Mouse (Mus musculus) spleen, postnatal 36 days (tissue): ENCODE data around the gene Hist1h4h.

Experiments
- DNase-seq, 2 experiments: peaks; one replicate each; pipeline ENCODE4 v3.0.0; 2022; ENCODE audit warnings: low spot score in 2 of 2, mixed read lengths in 1 of 2

Gene Hist1h4h

DNA sequence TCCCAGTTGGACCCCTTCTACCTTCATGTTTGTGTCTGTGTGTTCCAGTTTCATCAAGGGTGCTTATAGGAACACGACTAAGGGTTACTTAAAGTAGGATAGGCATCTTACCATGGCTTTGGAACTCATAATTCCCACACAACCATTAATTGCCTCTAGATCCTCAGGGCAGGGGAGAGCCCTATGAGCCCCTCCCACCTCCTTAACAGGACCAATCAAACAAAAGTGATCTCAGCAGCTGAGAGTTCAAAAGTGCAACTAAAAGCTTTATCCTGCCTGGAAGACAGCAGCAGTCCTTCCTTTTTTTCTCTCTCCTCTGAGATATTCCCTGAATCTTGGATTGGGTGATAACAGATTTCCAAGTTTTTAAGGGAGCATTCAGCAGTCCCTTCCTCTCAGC is 20.7 kb upstream of the Hist1h4h start:
- DNase-seq: no peak

GRCm38 (mm10) chr13:23513517-23513916 is 17.3 kb upstream of the Hist1h4h start:
- no peak for DNase-seq

DNA sequence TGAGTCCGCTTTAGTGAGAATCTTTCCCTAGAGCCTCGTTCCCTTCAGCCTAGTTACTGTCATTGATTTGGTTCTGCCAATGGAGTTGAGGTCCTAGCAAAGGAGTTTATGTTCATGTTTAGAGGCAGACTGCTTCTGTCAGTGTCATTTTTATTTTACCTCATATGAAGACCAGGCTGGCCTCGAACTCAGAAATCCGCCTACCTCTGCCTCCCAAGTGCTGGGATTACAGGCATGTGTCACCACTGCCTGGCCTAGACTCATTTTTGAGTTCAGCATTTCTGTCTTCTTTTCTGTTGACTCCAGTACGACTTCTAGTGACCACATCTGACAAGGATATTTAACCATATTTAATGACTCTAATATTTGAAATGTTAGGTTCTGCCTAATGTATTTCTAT is 15.6 kb upstream of the Hist1h4h start:
- no peak for DNase-seq

- no peak for DNase-seq
Observed at GRCm38 (mm10) chr13:23515826-23516620, 14.8 kb upstream of the Hist1h4h start.

DNA sequence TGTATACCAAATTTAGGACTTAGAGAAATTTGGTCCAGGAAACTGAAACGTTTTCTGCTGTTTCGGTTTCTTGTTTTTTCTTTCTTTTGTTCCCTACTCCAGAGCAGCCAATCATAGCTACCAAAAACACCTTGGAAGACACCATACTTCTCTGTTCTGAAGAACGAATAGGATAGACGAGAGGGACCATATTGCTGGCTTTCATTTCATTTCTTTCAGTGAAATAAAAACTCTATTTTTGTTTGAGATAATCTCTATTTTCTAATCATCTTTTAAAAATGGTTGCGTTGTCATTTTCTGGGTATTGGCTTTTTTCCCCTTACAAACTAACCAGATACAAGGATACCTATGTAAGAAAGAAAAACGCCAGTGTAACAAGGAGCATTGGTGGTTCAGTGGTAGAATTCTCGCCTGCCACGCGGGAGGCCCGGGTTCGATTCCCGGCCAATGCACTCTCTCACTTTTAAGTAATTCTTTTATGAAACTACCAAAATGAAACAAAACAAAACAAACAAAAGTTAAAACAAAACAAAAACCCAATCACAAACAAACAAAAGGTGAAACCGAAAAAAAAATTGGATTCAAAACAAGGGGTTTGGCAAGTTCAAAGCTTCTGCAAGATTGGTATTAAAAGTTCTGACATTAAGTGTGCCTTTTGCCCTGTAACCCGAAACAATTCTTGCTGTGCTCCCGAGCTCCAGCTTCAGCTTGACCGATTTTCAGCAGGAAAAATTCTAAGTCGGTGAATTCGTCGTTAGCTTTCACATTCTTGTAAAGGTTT is 13.8 kb upstream of the Hist1h4h start:
- DNase-seq: peak; percentile 63 to 74

- DNase-seq: peak; percentile 82 to 92
Observed at GRCm38 (mm10) chr13:23517603-23518294, 13.1 kb upstream of the Hist1h4h start.

- no peak for DNase-seq
Observed at GRCm38 (mm10) chr13:23518295-23518603, 12.6 kb upstream of the Hist1h4h start.

- peak; percentile 70 to 81 for DNase-seq
Observed at GRCm38 (mm10) chr13:23518885-23519284, 12.0 kb upstream of the Hist1h4h start.

DNA sequence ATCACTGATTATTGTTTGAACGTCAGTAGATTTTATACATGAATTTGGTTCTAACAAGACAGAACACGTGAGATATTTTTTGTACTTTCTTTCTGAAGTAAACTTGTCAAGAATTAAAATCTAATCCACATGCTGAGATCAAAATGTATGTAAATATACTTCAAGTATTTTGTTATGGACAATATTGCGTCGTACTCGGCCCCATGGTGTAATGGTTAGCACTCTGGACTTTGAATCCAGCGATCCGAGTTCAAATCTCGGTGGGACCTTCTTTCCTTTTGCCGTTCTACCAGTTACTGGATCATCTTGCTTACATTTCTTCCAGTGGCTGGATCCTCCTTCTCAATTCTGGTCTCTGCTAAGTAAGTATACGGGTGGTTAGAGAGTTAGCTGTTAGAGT is 11.4 kb upstream of the Hist1h4h start:
- DNase-seq: peak; percentile 66 to 81

DNA sequence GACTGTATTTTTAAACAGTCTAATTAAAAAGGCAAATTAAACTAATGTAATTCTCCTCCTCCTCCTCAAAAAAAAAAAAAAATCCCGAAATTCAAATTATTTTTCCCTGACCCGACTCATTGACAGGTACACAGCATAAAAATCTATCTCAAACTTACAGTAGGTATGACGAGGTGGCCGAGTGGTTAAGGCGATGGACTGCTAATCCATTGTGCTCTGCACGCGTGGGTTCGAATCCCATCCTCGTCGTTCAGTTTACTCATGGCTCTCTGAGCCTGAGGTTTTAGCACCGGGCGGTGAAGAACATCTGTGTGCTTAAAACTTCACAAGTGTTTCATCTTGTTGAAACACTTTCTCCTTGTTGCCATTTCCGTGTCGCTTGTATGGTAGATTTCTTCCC is 9.1 kb upstream of the Hist1h4h start:
- peak; percentile 70 to 80 for DNase-seq

- no peak for DNase-seq
Observed at GRCm38 (mm10) chr13:23523976-23524375, 6.9 kb upstream of the Hist1h4h start.

GRCm38 (mm10) chr13:23524654-23525053 is 6.2 kb upstream of the Hist1h4h start:
- DNase-seq: peak; percentile 55 to 60

GRCm38 (mm10) chr13:23525901-23526300 is 4.9 kb upstream of the Hist1h4h start:
- DNase-seq: no peak

DNA sequence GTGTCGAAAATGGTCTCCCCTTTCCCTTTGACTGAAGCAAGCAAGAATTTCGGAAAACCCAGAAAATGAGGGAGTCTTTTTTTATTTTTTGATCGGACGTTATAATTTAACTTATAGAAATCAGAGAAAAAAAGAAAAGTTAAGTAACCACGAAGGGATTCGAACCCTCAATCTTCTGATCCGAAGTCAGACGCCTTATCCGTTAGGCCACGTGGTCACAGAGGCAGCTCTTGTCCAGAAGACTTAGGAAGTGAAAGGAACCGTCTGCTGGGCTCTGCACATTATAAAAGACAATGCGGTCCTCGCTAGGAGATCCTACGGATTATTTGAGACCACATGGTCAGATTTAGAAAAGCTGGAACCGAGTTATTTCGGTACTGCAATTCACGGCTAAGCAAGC is 4.5 kb upstream of the Hist1h4h start:
- DNase-seq: peak; percentile 85 to 90

DNA sequence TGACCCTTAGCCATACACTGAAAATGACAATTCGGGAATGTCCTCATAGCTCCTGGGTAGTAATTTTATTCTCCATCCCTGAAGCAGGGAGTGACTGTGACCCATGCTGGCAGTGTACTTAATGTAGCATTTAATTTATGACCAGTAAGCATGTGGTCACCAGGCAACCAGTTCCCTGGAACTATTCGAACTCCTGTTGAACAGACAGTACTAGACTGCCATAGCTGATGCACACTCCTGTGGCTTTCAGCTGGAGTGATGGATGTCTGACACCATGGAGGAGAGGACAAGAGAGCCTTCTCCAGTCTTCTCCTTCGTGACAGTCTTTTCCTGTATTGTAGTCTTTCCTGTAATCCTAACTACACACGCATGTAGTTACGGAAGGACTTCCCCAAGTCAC is 1.8 kb upstream of the Hist1h4h start:
- DNase-seq: no peak

DNA sequence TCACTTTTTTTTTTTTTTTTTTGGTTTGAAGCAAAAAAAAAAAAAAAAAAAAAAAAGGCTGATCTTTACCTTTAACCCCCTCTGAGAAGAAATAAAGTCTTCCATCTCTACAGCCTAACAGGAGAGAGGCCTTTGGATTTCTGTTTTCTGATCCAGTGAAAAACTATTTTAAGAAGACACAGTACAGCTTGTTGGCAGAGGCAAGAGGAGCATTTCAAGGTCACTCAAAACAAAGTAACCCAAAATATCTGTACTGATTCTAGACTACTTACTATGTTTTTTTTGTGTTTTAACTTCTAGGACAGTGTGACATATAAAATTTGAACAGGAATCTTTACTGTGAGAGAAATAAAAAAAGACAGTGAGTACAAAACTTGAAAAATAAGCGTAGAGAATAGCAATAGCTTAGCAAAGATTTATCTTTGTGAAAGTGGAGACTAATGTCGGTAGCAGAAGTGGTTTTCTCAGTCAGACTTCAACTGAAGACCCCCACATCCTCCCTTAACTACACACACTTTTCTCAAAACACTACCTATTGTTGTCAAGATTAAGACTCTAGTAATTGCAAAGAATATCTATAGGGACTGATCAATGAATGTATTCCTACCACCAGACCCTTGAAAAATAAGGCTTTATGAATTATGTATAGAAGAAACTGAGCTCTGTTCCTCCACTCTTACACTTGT is 1.2 kb upstream of the Hist1h4h start:
- DNase-seq: no peak

DNA sequence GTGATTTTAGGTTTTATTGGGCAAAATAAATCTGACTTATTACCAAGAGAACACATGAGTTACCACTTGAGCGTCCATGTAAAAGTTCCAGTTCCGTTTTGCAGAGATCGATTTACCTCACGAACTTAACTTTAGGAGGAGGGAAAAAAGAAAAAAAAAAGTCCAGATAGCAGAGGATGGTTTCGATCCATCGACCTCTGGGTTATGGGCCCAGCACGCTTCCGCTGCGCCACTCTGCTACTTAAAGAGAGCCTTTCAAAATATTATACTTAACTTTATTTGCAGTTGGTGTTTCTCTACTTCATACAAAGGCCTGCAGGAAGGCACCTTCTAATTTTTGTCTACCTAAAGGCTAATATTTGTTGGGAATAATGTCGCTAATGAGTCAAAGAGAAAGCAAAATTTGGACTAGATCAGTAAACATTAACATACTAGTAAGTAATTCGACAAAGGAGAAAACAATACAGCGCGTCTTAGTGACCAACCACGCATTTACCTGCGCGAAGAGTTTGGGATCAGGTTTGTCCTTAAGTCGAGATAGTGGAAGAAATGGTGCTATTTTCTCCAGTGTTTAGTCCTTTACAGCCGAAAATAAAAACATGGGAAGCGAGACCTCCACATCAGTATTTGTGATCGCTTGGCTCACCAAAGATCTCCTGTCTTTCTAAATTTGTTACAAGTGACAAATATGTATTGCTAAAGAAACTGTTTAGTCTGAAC is 509 bp upstream of the Hist1h4h start:
- DNase-seq: peak; percentile 66 to 80

DNA sequence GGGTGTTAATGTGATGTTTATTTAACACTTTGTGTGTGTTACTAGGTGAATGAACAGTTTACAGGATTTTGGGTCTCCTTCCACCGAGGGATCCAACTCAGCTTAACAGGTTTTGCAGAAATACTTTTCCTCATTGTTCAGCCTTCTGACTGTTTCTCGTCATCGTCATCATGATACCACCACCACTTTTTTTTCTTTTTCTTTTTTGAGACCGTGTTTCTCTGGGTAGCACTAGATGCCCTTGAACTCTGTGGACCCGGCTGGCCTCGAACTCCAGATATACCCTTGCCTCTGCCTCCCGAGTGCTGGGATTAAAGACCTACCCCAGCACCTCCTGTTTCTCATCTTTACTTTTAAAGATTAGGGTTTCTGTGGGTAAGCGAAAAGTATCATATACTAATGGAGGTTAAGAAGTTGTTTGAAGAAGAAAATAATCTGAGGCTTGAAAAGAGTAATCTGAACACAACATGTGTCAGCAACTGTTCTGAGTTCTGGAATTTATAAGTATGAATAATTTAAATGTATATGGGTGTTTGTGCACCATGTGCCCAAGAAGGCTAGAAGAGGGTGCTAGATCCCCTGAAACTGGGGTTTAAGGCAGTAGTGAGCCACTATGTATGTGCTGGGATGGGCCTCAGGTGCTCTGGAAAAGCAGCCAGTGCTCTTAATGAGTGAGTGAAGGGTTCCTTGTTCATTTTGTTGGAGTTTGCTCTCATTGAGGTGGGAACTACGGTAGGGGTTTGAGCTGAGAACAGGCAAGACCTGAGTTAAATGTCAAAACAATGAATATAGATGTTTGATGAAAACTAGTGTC is 1.6 kb downstream of the Hist1h4h start:
- DNase-seq: no peak

DNA sequence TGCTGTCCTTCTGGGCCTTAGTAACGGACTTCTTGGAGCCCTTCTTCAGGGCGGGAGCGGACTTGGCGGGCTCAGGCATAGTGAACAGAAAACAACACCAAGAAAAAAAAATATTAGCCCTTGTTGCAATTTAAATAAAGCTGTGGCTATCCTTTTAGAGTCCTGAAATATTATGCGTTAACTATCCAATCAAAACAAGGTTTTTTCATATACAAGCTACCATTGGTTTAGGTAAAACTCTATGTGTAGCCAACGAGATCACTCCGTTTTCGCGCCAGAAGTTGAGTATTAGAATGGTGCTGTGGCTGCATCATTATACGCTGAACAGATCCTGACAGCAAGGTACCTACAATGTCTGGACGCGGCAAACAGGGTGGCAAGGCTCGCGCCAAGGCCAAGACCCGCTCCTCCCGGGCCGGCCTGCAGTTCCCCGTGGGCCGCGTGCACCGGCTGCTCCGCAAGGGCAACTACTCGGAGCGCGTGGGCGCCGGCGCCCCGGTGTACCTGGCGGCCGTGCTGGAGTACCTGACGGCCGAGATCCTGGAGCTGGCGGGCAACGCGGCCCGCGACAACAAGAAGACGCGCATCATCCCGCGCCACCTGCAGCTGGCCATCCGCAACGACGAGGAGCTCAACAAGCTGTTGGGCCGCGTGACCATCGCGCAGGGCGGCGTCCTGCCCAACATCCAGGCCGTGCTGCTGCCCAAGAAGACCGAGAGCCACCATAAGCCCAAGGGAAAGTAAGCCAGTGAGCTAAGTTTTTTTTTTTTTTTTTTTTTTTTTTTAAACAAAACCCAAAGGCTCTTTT is 2.9 kb downstream of the Hist1h4h start, which contains the start of gene Hist1h2af:
TSS of gene Hist1h2af (plus strand) at position 347 of the 808 bp plus-strand sequence.
- DNase-seq: peak; percentile 75 to 84
